Mouse (Mus musculus) neural tube, embryonic 15.5 days (tissue): Measurements from ENCODE around the gene Usp43. TPM values are rescaled to one million over a fixed set of nuclear protein-coding genes. Genes with fewer than 3 reads are reported as not detected.

Experiments used
- ATAC-seq: fragments of 200-750 bp; cut with Nextera tagmentation; 2 replicates; pipeline ENCODE4 v1.8.0; 2017; ENCODE audit warnings: mild to moderate bottlenecking, moderate TSS enrichment, moderate library complexity; ENCODE audit not compliant: low FRiP score
- H3K27ac ChIP-seq: fragments of 300-500 bp; sonication (generic); replicated peaks from 2 replicates; pipeline ENCODE4 v1.5.1; 2015; ENCODE audit warnings: mild to moderate bottlenecking, inconsistent platforms
- H3K27me3 ChIP-seq: fragments of 300-500 bp; sonication (generic); replicated peaks from 2 replicates; pipeline ENCODE4 v1.6.1; 2015; ENCODE audit warnings: inconsistent platforms
- H3K36me3 ChIP-seq: fragments of 300-500 bp; sonication (generic); 2 replicates; pipeline ENCODE4 v1.6.1; 2015; ENCODE audit warnings: inconsistent platforms
- H3K4me1 ChIP-seq: fragments of 300-500 bp; sonication (generic); 2 replicates; pipeline ENCODE4 v1.6.1; 2015; ENCODE audit warnings: inconsistent platforms
- H3K4me2 ChIP-seq: fragments of 300-500 bp; sonication (generic); 2 replicates; pipeline ENCODE4 v1.6.1; 2015; ENCODE audit warnings: inconsistent platforms, mild to moderate bottlenecking, moderate library complexity
- H3K4me3 ChIP-seq: fragments of 300-500 bp; sonication (generic); replicated peaks from 2 replicates; pipeline ENCODE4 v1.5.1; 2015; ENCODE audit warnings: mild to moderate bottlenecking, inconsistent platforms
- H3K9ac ChIP-seq: fragments of 300-500 bp; sonication (generic); replicated peaks from 2 replicates; pipeline ENCODE4 v1.6.1; 2015; ENCODE audit warnings: mild to moderate bottlenecking, inconsistent platforms
- H3K9me3 ChIP-seq: fragments of 300-500 bp; sonication (generic); replicated peaks from 2 replicates; pipeline ENCODE4 v1.6.1; 2016; ENCODE audit warnings: inconsistent platforms
- WGBS: fragments of 180-500 bp; shearing (Covaris S2); methylation state at CpG from one replicate; pipeline ENCODE4 v1.1.7; 2015; ENCODE audit warnings: mixed read lengths; 5-methylcytosine and 5-hydroxymethylcytosine counted together
- polyA plus RNA-seq: library from polyadenylated mRNA; unstranded; fragments of >200 nt; fragmentation: Nextera tagmentation; extraction: Ambion mirVana; gene quantifications from 2 replicates; pipeline ENCODE4 v1.2.1, GENCODE M21; 2015

The Usp43 gene
- polyA plus RNA-seq, 1 experiment from 2014 or later, result 0.69 TPM

GRCm38 (mm10) chr11:67926348-67927055 lies 4.5 kb upstream of the Usp43 start:
- H3K27ac ChIP-seq, result no peak overlapping the region
- no peaks in the 10 kb centered on the region for H3K9me3 ChIP-seq
- peaks cover 13% of the 10 kb centered on the region for H3K4me1 ChIP-seq
- no peak for ATAC-seq
- no peak overlapping the region for H3K4me3 ChIP-seq
- WGBS, result 17% methylated on average over 14 of the region's 15 CpGs
- no peak overlapping the region for H3K4me2 ChIP-seq
- no peak overlapping the region for H3K9ac ChIP-seq
- H3K27me3 ChIP-seq, result 0 out of 2 replicates have a peak, but pooled peaks cover 3% of the 10 kb centered on the region
- no peaks in the 10 kb centered on the region for H3K36me3 ChIP-seq

- Histone ChIP-seq H3K4me3 (no peak overlapping the region), H3K9me3 (no peaks in the 10 kb centered on the region), H3K9ac (no peak overlapping the region), H3K27ac (no peak overlapping the region), H3K27me3 (peaks cover 18% of the 10 kb centered on the region), H3K4me1 (peaks cover 18% of the 10 kb centered on the region), H3K4me2 (no peak overlapping the region), H3K36me3 (no peaks in the 10 kb centered on the region)
- 92% methylated on average over 13 of the region's 13 CpGs for WGBS
- no peak for ATAC-seq
These were observed 3.0 kb upstream of the Usp43 start for GRCm38 (mm10) chr11:67925000-67925399.

- H3K36me3 ChIP-seq, result no peaks in the 10 kb centered on the region
- ATAC-seq, result no peak
- H3K9ac ChIP-seq, result no peak overlapping the region
- WGBS, result 92% methylated on average over 5 of the region's 5 CpGs
- peaks cover 18% of the 10 kb centered on the region for H3K4me1 ChIP-seq
- H3K27ac ChIP-seq, result no peak overlapping the region
- H3K4me2 ChIP-seq, result no peak overlapping the region
- no peaks in the 10 kb centered on the region for H3K9me3 ChIP-seq
- no peak overlapping the region for H3K4me3 ChIP-seq
- peaks cover 21% of the 10 kb centered on the region for H3K27me3 ChIP-seq
These were observed 1.8 kb upstream of the Usp43 start for GRCm38 (mm10) chr11:67923720-67924119.

- under 1% methylated on average over 12 of the region's 12 CpGs for WGBS
- H3K27me3 ChIP-seq, result peaks cover 21% of the 10 kb centered on the region
- H3K9ac ChIP-seq, result no peak overlapping the region
- no peaks in the 10 kb centered on the region for H3K9me3 ChIP-seq
- peaks cover 18% of the 10 kb centered on the region for H3K4me1 ChIP-seq
- no peak overlapping the region; the same call in 1 of the 2 replicates for H3K27ac ChIP-seq
- H3K4me3 ChIP-seq, result peak overlapping the region; percentile 56
- peak; percentile 68 for ATAC-seq
- H3K4me2 ChIP-seq, result peak overlapping the region; percentile 100
- no peaks in the 10 kb centered on the region for H3K36me3 ChIP-seq
These were observed 787 bp upstream of the Usp43 start for GRCm38 (mm10) chr11:67922755-67923125.

GRCm38 (mm10) chr11:67921091-67921826 lies 694 bp downstream of the Usp43 start:
- no peak overlapping the region for H3K27ac ChIP-seq
- H3K4me3 ChIP-seq, result peak overlapping the region; percentile 56
- peak; percentile 45 for ATAC-seq
- H3K36me3 ChIP-seq, result no peaks in the 10 kb centered on the region
- peak overlapping the region; percentile 47 for H3K9ac ChIP-seq
- peak overlapping the region; percentile 100 for H3K4me2 ChIP-seq
- peaks cover 21% of the 10 kb centered on the region for H3K27me3 ChIP-seq
- H3K4me1 ChIP-seq, result peaks cover 18% of the 10 kb centered on the region
- WGBS, result 3% methylated on average over 47 of the region's 47 CpGs
- H3K9me3 ChIP-seq, result no peaks in the 10 kb centered on the region

GRCm38 (mm10) chr11:67920226-67920960 lies 1.6 kb downstream of the Usp43 start:
- WGBS, result 58% methylated on average over 9 of the region's 9 CpGs
- Histone ChIP-seq H3K9ac (no peak overlapping the region), H3K9me3 (no peaks in the 10 kb centered on the region), H3K27me3 (peaks cover 21% of the 10 kb centered on the region), H3K4me2 (peak overlapping the region; percentile 100), H3K4me1 (peaks cover 18% of the 10 kb centered on the region), H3K36me3 (no peaks in the 10 kb centered on the region), H3K27ac (no peak overlapping the region), H3K4me3 (no peak overlapping the region)
- no peak for ATAC-seq

- no peak overlapping the region for H3K9ac ChIP-seq
- H3K27me3 ChIP-seq, result peaks cover 21% of the 10 kb centered on the region
- ATAC-seq, result no peak
- H3K4me1 ChIP-seq, result peaks cover 18% of the 10 kb centered on the region
- WGBS, result 83% methylated on average over 5 of the region's 5 CpGs
- no peak overlapping the region for H3K4me2 ChIP-seq
- H3K27ac ChIP-seq, result no peak overlapping the region
- H3K9me3 ChIP-seq, result no peaks in the 10 kb centered on the region
- no peaks in the 10 kb centered on the region for H3K36me3 ChIP-seq
- no peak overlapping the region for H3K4me3 ChIP-seq
These were observed 2.4 kb downstream of the Usp43 start for GRCm38 (mm10) chr11:67919593-67919992.

- Histone ChIP-seq H3K4me1 (peaks cover 10% of the 10 kb centered on the region), H3K9ac (no peak overlapping the region), H3K4me3 (no peak overlapping the region), H3K4me2 (no peak overlapping the region), H3K27ac (no peak overlapping the region), H3K27me3 (peaks cover 21% of the 10 kb centered on the region), H3K9me3 (no peaks in the 10 kb centered on the region), H3K36me3 (no peaks in the 10 kb centered on the region)
- ATAC-seq, result no peak
- WGBS, result 83% methylated on average over 3 of the region's 3 CpGs
These were observed 4.8 kb downstream of the Usp43 start for GRCm38 (mm10) chr11:67917126-67917525.

GRCm38 (mm10) chr11:67911074-67911473 lies 10.9 kb downstream of the Usp43 start:
- Histone ChIP-seq H3K4me2 (no peak overlapping the region), H3K27me3 (no peaks in the 10 kb centered on the region), H3K27ac (no peak overlapping the region), H3K9me3 (no peaks in the 10 kb centered on the region), H3K9ac (no peak overlapping the region), H3K4me3 (no peak overlapping the region), H3K4me1 (no peaks in the 10 kb centered on the region), H3K36me3 (no peaks in the 10 kb centered on the region)
- WGBS, result 86% methylated on average over 5 of the region's 5 CpGs
- no peak for ATAC-seq

- H3K27me3 ChIP-seq, result no peaks in the 10 kb centered on the region
- no peaks in the 10 kb centered on the region for H3K4me1 ChIP-seq
- H3K36me3 ChIP-seq, result no peaks in the 10 kb centered on the region
- no peak overlapping the region for H3K27ac ChIP-seq
- no peak for ATAC-seq
- H3K9me3 ChIP-seq, result no peaks in the 10 kb centered on the region
- H3K4me2 ChIP-seq, result no peak overlapping the region
- H3K9ac ChIP-seq, result no peak overlapping the region
- H3K4me3 ChIP-seq, result no peak overlapping the region
- WGBS, result 91% methylated on average over 4 of the region's 4 CpGs
These were observed 18.2 kb downstream of the Usp43 start for GRCm38 (mm10) chr11:67903756-67904155.

- H3K27me3 ChIP-seq, result no peaks in the 10 kb centered on the region
- H3K27ac ChIP-seq, result no peak overlapping the region
- H3K4me2 ChIP-seq, result no peak overlapping the region
- H3K9ac ChIP-seq, result no peak overlapping the region
- H3K4me3 ChIP-seq, result no peak overlapping the region
- ATAC-seq, result no peak
- peaks cover 5% of the 10 kb centered on the region; the same call in 1 of the 2 replicates for H3K4me1 ChIP-seq
- H3K9me3 ChIP-seq, result no peaks in the 10 kb centered on the region
- H3K36me3 ChIP-seq, result no peaks in the 10 kb centered on the region
- 46% methylated on average over 8 of the region's 8 CpGs for whole genome bisulfite sequencing
These were observed 24.8 kb downstream of the Usp43 start for GRCm38 (mm10) chr11:67897064-67897560.
